In genomic region chr7:110614133-110615063, GRCm38 (mm10) we compare ENCODE assay signal across 8 mouse cellular contexts. TPM values are rescaled to one million over a fixed set of nuclear protein-coding genes. Genes with fewer than 3 reads are reported as not detected.
DNase-seq lines count a peak whose midpoint lies in the region; ATAC-seq lines count a peak whose summit lies in the region.

Gene Sbf2, minus strand, starts transcription at chr7:110614922.

- ATAC-seq in embryonic facial prominence, embryonic 13.5 days (ENCODE audit: insufficient number of reproducible peaks, insufficient read depth, low FRiP score, low TSS enrichment, low read depth): peak; percentile 83
- peak; percentile 94 for ATAC-seq in kidney, embryonic 14.5 days (ENCODE audit: low FRiP score, low TSS enrichment)
- peak; percentile 93 for ATAC-seq in stomach, embryonic 16.5 days (ENCODE audit: insufficient read depth, low FRiP score)

- H3K36me3 ChIP-seq in embryonic facial prominence, embryonic 13.5 days: no peaks in the 10 kb centered on the region
- H3K36me3 ChIP-seq in kidney, embryonic 14.5 days (ENCODE audit: control insufficient read depth, insufficient read depth, low read length): no peaks in the 10 kb centered on the region
- H3K36me3 ChIP-seq in stomach, embryonic 16.5 days (ENCODE audit: control insufficient read depth, insufficient read depth, low read length): no peaks in the 10 kb centered on the region

- DNase-seq in layer of hippocampus, adult 11-12 months (ENCODE audit: low spot score): peak; percentile 70
- no peak for DNase-seq in layer of hippocampus, adult 9-10 months (ENCODE audit: low spot score)
- DNase-seq in heart, adult 9 months (ENCODE audit: low spot score in 2 of 2): peak; percentile 90 to 91
- DNase-seq in liver: peak; percentile 78
- peak; percentile 83 for DNase-seq in naive thymus-derived CD4-positive, alpha-beta T cell, adult 2 months (ENCODE audit: low read depth)

- H3K4me3 ChIP-seq in embryonic facial prominence, embryonic 13.5 days: peak within 1 kb of the TSS; percentile 92
- H3K4me3 ChIP-seq in kidney, embryonic 14.5 days (ENCODE audit: low read length): peak within 1 kb of the TSS; percentile 89
- peak within 1 kb of the TSS; percentile 91 for H3K4me3 ChIP-seq in stomach, embryonic 16.5 days (replicated peaks; ENCODE audit: low read length)

- peaks cover 18% of the 10 kb centered on the region for H3K4me1 ChIP-seq in embryonic facial prominence, embryonic 13.5 days
- 0 out of 2 replicates have a peak, but pooled peaks cover 4% of the 10 kb centered on the region for H3K4me1 ChIP-seq in kidney, embryonic 14.5 days (ENCODE audit: control insufficient read depth, insufficient read depth, low read length)
- H3K4me1 ChIP-seq in stomach, embryonic 16.5 days (ENCODE audit: control insufficient read depth, insufficient read depth, low read length): peaks cover 21% of the 10 kb centered on the region

- under 1% methylated on average over 107 of the region's 127 CpGs for WGBS in embryonic facial prominence, embryonic 13.5 days
- under 1% methylated on average over 120 of the region's 127 CpGs for WGBS in kidney, embryonic 14.5 days
- under 1% methylated on average over 122 of the region's 127 CpGs for WGBS in stomach, embryonic 16.5 days

- peak within 1 kb of the TSS; percentile 97 for H3K27ac ChIP-seq in embryonic facial prominence, embryonic 13.5 days
- peak within 1 kb of the TSS; percentile 99 for H3K27ac ChIP-seq in kidney, embryonic 14.5 days (ENCODE audit: low read depth, low read length)
- H3K27ac ChIP-seq in stomach, embryonic 16.5 days (ENCODE audit: low read length): peak within 1 kb of the TSS; percentile 99

- H3K9ac ChIP-seq in embryonic facial prominence, embryonic 13.5 days: peak within 1 kb of the TSS; percentile 93
- peak within 1 kb of the TSS; percentile 96 for H3K9ac ChIP-seq in kidney, embryonic 14.5 days (ENCODE audit: low read depth, low read length)
- peak within 1 kb of the TSS; percentile 96 for H3K9ac ChIP-seq in stomach, embryonic 16.5 days (ENCODE audit: low read length)

- no peaks in the 10 kb centered on the region for H3K9me3 ChIP-seq in embryonic facial prominence, embryonic 13.5 days
- H3K9me3 ChIP-seq in kidney, embryonic 14.5 days (ENCODE audit: control insufficient read depth, low read length): no peaks in the 10 kb centered on the region
- no peaks in the 10 kb centered on the region for H3K9me3 ChIP-seq in stomach, embryonic 16.5 days (replicated peaks; ENCODE audit: control insufficient read depth, low read length)

- no peaks in the 10 kb centered on the region; the same call in 1 of the 2 replicates for H3K27me3 ChIP-seq in embryonic facial prominence, embryonic 13.5 days
- no peaks in the 10 kb centered on the region for H3K27me3 ChIP-seq in kidney, embryonic 14.5 days (ENCODE audit: control insufficient read depth, insufficient read depth, low read length)
- H3K27me3 ChIP-seq in stomach, embryonic 16.5 days (ENCODE audit: control insufficient read depth, insufficient read depth, low read length): no peaks in the 10 kb centered on the region

- H3K4me2 ChIP-seq in embryonic facial prominence, embryonic 13.5 days: peak within 1 kb of the TSS; percentile 82
- peak within 1 kb of the TSS; percentile 53 for H3K4me2 ChIP-seq in kidney, embryonic 14.5 days (replicated peaks; ENCODE audit: low read depth, low read length)
- H3K4me2 ChIP-seq in stomach, embryonic 16.5 days (ENCODE audit: low read depth, low read length): peak within 1 kb of the TSS; percentile 81

RNA-seq across cellular contexts. Expression of gene Sbf2, which starts in this region (rescaled TPM):
- polyA plus RNA-seq in embryonic facial prominence, embryonic 13.5 days (2015; fragmentation: Nextera tagmentation; extraction: Ambion mirVana): 29.9 and 31.6 TPM in 2 replicates
- 29.6 and 44.6 TPM in 2 replicates for polyA plus RNA-seq in kidney, embryonic 14.5 days (2014; fragmentation: Nextera tagmentation; extraction: Ambion mirVana)
- 28.4 and 31.6 TPM in 2 replicates for polyA plus RNA-seq in stomach, embryonic 16.5 days (2015; fragmentation: Nextera tagmentation; extraction: Ambion mirVana)
